Mouse (Mus musculus): ENCODE results near the gene Foxn1. TPM values are rescaled to one million over a fixed set of nuclear protein-coding genes. Genes with fewer than 3 reads are reported as not detected.

The Foxn1 gene
- polyA plus RNA-seq, 1 experiment from 2014 or later = not detected

DNA sequence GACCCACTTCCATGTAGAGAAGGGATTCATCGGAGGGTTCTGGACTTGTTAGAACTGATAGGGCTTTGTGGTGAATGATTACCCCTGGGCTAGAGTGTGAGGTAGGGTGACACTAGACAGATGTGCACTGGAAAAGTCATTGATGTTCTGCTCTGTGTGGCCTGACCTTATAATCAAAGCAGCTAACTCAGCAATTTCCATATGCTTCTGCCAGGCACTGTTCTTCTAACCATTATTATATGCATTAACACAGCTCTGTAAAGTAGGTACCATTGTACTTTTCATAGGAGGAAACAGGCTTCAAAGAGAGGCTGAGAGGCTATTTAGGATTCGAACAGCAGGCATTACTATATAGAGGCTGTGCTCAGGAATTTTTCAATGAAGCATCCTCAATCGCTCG is 59.1 kb downstream of the Foxn1 start:
- Histone ChIP-seq H3K36me3 (ENCODE audit: insufficient read depth, low read length) (no peaks in the 10 kb centered on the region), H3K27ac (ENCODE audit: low read length) (no peak overlapping the region), H3K4me1 (ENCODE audit: insufficient read depth, low read depth, low read length) (peaks cover 6% of the 10 kb centered on the region; the same call in 1 of the 2 replicates), H3K4me2 (replicated peaks; ENCODE audit: low read depth, low read length) (no peak overlapping the region), H3K9me3 (ENCODE audit: low read length) (no peaks in the 10 kb centered on the region), H3K4me3 (ENCODE audit: low read depth, low read length) (no peak overlapping the region), H3K9ac (replicated peaks; ENCODE audit: low read depth) (no peak overlapping the region), H3K27me3 (replicated peaks; ENCODE audit: insufficient read depth, low read length) (no peaks in the 10 kb centered on the region)
- DNase-seq (ENCODE audit: low spot score) (no peak), ATAC-seq (no peak)
- TF ChIP-seq CTCF (IDR thresholded peaks at IDR 0.05) (no peak), EP300 (IDR thresholded peaks at IDR 0.05) (no peak)
- 90% methylated on average over 4 of the region's 4 CpGs for WGBS

DNA sequence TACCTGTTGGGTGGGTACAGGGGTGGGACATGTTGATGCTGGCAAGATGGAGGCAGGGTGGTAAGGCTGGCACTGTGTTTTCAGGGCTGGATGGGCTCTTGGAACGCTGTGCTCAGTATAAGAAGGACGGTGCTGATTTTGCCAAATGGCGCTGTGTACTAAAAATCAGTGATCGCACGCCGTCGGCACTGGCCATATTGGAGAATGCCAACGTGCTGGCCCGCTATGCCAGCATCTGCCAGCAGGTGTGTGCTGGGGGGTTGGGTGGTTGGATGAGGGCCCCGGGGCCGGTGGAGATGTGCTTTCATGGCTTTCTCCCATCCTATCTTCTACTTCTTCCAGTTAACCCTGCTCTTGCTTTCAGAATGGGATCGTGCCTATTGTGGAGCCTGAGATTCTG is 61.4 kb downstream of the Foxn1 start:
- H3K4me3 ChIP-seq (ENCODE audit: low read depth, low read length) = no peak overlapping the region
- H3K36me3 ChIP-seq (ENCODE audit: insufficient read depth, low read length) = no peaks in the 10 kb centered on the region
- DNase-seq (ENCODE audit: low spot score) (no peak), ATAC-seq (no peak)
- TF ChIP-seq CTCF (IDR thresholded peaks at IDR 0.05) (no peak), EP300 (IDR thresholded peaks at IDR 0.05) (no peak)
- no peaks in the 10 kb centered on the region for H3K9me3 ChIP-seq (ENCODE audit: low read length)
- H3K27ac ChIP-seq (ENCODE audit: low read length) = no peak overlapping the region
- H3K4me1 ChIP-seq (ENCODE audit: insufficient read depth, low read depth, low read length) = peaks cover 6% of the 10 kb centered on the region; the same call in 1 of the 2 replicates
- no peaks in the 10 kb centered on the region for H3K27me3 ChIP-seq (replicated peaks; ENCODE audit: insufficient read depth, low read length)
- no peak overlapping the region for H3K4me2 ChIP-seq (replicated peaks; ENCODE audit: low read depth, low read length)
- H3K9ac ChIP-seq (replicated peaks; ENCODE audit: low read depth) = no peak overlapping the region
- 98% methylated on average over 12 of the region's 12 CpGs for WGBS

DNA sequence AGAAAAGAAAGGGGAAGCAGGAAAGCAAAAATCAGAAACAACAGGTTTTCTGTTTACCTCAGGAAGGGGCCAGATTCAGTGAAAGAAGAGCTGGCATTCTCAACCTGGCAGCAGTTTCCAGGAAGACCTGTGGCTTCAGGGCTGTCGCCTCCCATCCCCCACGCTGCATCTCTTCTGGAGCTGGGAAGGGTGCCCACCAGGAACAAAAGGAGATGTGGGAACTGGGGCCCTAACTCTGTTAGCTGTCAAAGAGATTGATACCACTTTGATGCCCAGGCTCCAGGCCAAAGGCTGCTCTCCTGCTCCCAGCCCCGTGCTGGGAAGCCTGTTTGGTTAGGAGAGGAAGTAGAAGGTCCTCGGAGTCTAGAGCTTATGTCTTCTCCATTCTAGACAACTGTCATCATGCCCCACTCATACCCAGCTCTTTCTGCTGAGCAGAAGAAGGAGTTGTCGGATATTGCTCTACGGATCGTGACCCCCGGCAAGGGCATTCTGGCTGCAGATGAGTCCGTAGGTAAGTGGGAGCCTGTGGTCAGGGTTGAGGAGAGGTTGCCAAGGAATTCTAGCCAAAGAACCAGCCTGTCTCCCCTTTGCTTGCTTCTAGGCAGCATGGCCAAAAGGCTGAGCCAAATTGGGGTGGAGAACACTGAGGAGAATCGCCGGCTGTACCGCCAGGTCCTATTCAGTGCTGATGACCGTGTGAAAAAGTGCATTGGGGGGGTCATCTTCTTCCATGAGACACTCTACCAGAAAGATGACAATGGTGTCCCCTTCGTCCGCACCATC is 62.2 kb downstream of the Foxn1 start:
- no peak overlapping the region for H3K9ac ChIP-seq (replicated peaks; ENCODE audit: low read depth)
- H3K4me1 ChIP-seq (ENCODE audit: insufficient read depth, low read depth, low read length) = peaks cover 4% of the 10 kb centered on the region; the same call in 1 of the 2 replicates
- H3K27me3 ChIP-seq (replicated peaks; ENCODE audit: insufficient read depth, low read length) = no peaks in the 10 kb centered on the region
- H3K4me2 ChIP-seq (replicated peaks; ENCODE audit: low read depth, low read length) = no peak overlapping the region
- no peak overlapping the region for H3K4me3 ChIP-seq (ENCODE audit: low read depth, low read length)
- H3K27ac ChIP-seq (ENCODE audit: low read length) = no peak overlapping the region
- no peak for TF ChIP-seq EP300 (IDR thresholded peaks at IDR 0.05)
- no peak for TF ChIP-seq CTCF (IDR thresholded peaks at IDR 0.05)
- WGBS = 84% methylated on average over 15 of the region's 15 CpGs
- no peaks in the 10 kb centered on the region for H3K36me3 ChIP-seq (ENCODE audit: insufficient read depth, low read length)
- ATAC-seq (no peak), DNase-seq (ENCODE audit: low spot score) (no peak)
- H3K9me3 ChIP-seq (ENCODE audit: low read length) = no peaks in the 10 kb centered on the region

DNA sequence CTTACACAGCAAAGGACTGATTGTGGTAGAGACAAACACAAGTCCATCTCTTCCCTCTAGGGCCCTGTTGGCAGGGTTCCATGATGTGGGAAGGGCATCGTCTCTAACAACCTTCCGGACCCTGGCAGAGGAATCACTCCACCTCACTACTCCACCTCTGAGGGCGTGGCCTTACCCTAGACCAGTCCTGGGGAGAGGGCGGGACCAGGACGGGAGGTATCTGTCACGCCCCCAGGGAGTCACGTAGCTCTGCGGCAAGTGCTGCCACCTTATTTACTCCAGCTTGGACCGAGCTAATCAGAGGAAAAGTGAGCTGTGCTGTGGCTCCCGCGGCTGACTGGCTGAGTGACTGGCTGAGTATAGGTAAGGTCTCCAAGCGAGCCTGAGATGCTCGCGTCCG is 63.5 kb downstream of the Foxn1 start, which contains the start of gene Aldoc:
Gene Aldoc (plus strand): TSS at position 109 of the 400 bp plus-strand sequence.
- TF ChIP-seq EP300 (IDR thresholded peaks at IDR 0.05) (no peak), CTCF (IDR thresholded peaks at IDR 0.05) (no peak)
- Histone ChIP-seq H3K4me3 (ENCODE audit: low read depth, low read length) (peak within 1 kb of the TSS; percentile 18; the same call in 1 of the 2 replicates), H3K9me3 (ENCODE audit: low read length) (no peaks in the 10 kb centered on the region), H3K4me1 (ENCODE audit: insufficient read depth, low read depth, low read length) (no peaks in the 10 kb centered on the region), H3K27me3 (replicated peaks; ENCODE audit: insufficient read depth, low read length) (no peaks in the 10 kb centered on the region), H3K36me3 (ENCODE audit: insufficient read depth, low read length) (no peaks in the 10 kb centered on the region), H3K27ac (ENCODE audit: low read length) (peak within 1 kb of the TSS; percentile 61), H3K9ac (replicated peaks; ENCODE audit: low read depth) (0 out of 2 replicates have a peak within 1 kb of the TSS, but pooled peaks have one; percentile 5), H3K4me2 (replicated peaks; ENCODE audit: low read depth, low read length) (peak within 1 kb of the TSS; percentile 48)
- DNase-seq (ENCODE audit: low spot score) (peak; percentile 96), ATAC-seq (peak; percentile 99)
- 11% methylated on average over 15 of the region's 15 CpGs for WGBS

DNA sequence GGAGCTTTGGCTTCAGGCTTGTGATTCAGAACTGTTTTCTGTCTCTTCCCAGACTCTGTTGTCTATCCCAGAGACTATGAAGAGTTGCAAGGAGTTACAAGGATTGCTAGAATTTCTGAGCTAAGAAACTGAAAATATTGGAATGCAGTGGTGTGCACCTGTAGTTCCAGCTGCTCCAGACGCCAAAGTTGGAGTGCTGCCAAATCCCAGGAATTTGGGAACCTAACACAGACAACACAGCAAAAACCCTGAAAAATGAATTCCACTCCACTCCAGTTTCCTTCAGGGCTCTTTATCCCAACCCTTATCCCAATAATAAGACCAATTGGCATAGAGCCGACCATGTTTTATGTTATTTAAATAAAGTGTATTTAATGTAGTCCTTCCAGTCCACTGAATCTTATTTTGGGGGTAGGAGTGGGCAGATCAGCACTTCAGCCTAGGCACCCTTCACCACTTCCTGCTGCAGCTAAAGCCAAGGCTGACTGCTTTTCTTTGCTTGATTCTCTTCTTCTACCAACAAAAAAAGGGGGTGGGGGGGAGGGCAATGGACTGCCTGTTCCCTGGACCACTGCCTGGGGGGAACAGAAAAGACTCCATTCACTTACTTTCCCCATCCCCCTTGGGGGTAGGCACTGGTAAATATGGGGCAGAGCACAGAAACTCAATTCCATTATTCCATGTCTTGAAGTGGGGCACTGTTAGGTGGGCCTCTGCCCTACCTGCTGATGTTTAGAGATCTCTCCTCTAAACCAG is 64.1 kb downstream of the Foxn1 start:
- DNase-seq (ENCODE audit: low spot score) (no peak), ATAC-seq (peak; percentile 12)
- Histone ChIP-seq H3K9me3 (ENCODE audit: low read length) (no peaks in the 10 kb centered on the region), H3K27me3 (replicated peaks; ENCODE audit: insufficient read depth, low read length) (no peaks in the 10 kb centered on the region), H3K4me2 (replicated peaks; ENCODE audit: low read depth, low read length) (peak overlapping the region; percentile 48), H3K4me3 (ENCODE audit: low read depth, low read length) (no peak overlapping the region), H3K4me1 (ENCODE audit: insufficient read depth, low read depth, low read length) (no peaks in the 10 kb centered on the region), H3K9ac (replicated peaks; ENCODE audit: low read depth) (no peak overlapping the region), H3K27ac (ENCODE audit: low read length) (peak overlapping the region; percentile 1), H3K36me3 (ENCODE audit: insufficient read depth, low read length) (no peaks in the 10 kb centered on the region)
- 21% methylated on average over 2 of the region's 2 CpGs for WGBS
- no peak for TF ChIP-seq EP300 (IDR thresholded peaks at IDR 0.05)
- TF ChIP-seq CTCF (IDR thresholded peaks at IDR 0.05) = no peak

DNA sequence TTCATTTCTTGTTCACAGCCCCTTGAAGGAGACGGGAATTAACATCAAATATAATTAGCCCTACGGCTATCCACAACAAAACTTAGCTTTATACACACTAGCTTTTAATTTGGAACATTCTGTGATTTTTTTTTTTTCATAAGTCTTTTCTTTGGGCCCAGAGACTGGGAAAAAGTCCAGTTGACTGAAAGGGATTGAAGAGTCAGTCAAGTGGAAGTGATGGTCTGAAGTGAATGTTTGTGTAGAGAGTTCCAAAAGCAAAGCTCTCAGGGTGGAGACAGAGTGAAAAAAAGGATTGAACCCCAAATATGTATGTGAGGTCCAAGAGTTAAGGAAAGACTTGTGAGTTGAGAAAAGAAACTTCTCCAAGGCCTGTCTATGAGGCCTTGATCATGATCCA is 67.9 kb downstream of the Foxn1 start:
- Histone ChIP-seq H3K4me3 (ENCODE audit: low read depth, low read length) (no peak overlapping the region), H3K4me2 (replicated peaks; ENCODE audit: low read depth, low read length) (no peak overlapping the region), H3K4me1 (ENCODE audit: insufficient read depth, low read depth, low read length) (no peaks in the 10 kb centered on the region), H3K27me3 (replicated peaks; ENCODE audit: insufficient read depth, low read length) (no peaks in the 10 kb centered on the region), H3K9me3 (ENCODE audit: low read length) (no peaks in the 10 kb centered on the region), H3K36me3 (ENCODE audit: insufficient read depth, low read length) (no peaks in the 10 kb centered on the region), H3K9ac (replicated peaks; ENCODE audit: low read depth) (no peak overlapping the region), H3K27ac (ENCODE audit: low read length) (no peak overlapping the region)
- WGBS = 96% methylated on average over 2 of the region's 2 CpGs
- no peak for TF ChIP-seq CTCF (IDR thresholded peaks at IDR 0.05)
- TF ChIP-seq EP300 (IDR thresholded peaks at IDR 0.05) = no peak
- DNase-seq (ENCODE audit: low spot score) (no peak), ATAC-seq (no peak)

Data from lung, postnatal 0 days (tissue).